Mouse (Mus musculus) thymus, adult 2 months (tissue): ENCODE results near the gene Spert. TPM values are rescaled to one million over a fixed set of nuclear protein-coding genes. Genes with fewer than 3 reads are reported as not detected.

Experiments used
- DNase-seq: peaks from one replicate; pipeline ENCODE4 v3.0.0; 2021
- H3K27ac ChIP-seq: fragments of 200-500 bp; 2 replicates; pipeline ENCODE4 v1.5.1; 2012; ENCODE audit warnings: low read length, control low read depth; ENCODE audit not compliant: control insufficient read depth, insufficient read depth
- H3K27me3 ChIP-seq: fragments of 200-500 bp; 2 replicates; pipeline ENCODE4 v1.6.1; 2012; ENCODE audit warnings: mild to moderate bottlenecking, low read length, moderate library complexity, mixed read lengths; ENCODE audit not compliant: control insufficient read depth, insufficient read depth
- H3K36me3 ChIP-seq: fragments of 200-500 bp; 2 replicates; pipeline ENCODE4 v1.6.1; 2012; ENCODE audit warnings: mild to moderate bottlenecking, low read length, moderate library complexity; ENCODE audit not compliant: control insufficient read depth, insufficient read depth
- H3K4me1 ChIP-seq: fragments of 200-500 bp; replicated peaks from 2 replicates; pipeline ENCODE4 v1.6.1; 2012; ENCODE audit warnings: low read length; ENCODE audit not compliant: control insufficient read depth, insufficient read depth
- H3K4me3 ChIP-seq: fragments of 200-500 bp; 2 replicates; pipeline ENCODE4 v1.5.1; 2012; ENCODE audit warnings: mild to moderate bottlenecking, low read length, control low read depth, moderate library complexity; ENCODE audit not compliant: control insufficient read depth, insufficient read depth
- CTCF ChIP-seq: fragments of 200-500 bp; IDR thresholded peaks from 2 replicates; pipeline ENCODE4 v1.5.1; 2012; ENCODE audit warnings: mild to moderate bottlenecking, control low read depth, low read length, moderate library complexity, borderline replicate concordance; ENCODE audit not compliant: control insufficient read depth, poor library complexity, insufficient read depth; ENCODE audit errors: extremely low read depth
- POLR2A ChIP-seq: fragments of 200-500 bp; IDR thresholded peaks from 2 replicates; pipeline ENCODE4 v1.6.1; 2012; ENCODE audit warnings: mild to moderate bottlenecking, low read length, control low read depth, moderate library complexity; ENCODE audit not compliant: control insufficient read depth, poor library complexity, insufficient read depth; ENCODE audit errors: extremely low read depth
- WGBS: fragments of 180-500 bp; shearing (Covaris S2); methylation state at CpG from one replicate; pipeline ENCODE4 v1.1.7; 2018; 5-methylcytosine and 5-hydroxymethylcytosine counted together
- polyA plus RNA-seq: library from polyadenylated mRNA; depleted of rRNA; stranded (reverse); fragments of >200 nt; gene quantifications from 2 replicates; pipeline ENCODE4 v1.2.3, GENCODE M21; 2012; rRNA removed

The Spert gene
- polyA plus RNA-seq, 1 experiment = 0.58 TPM

- 83% methylated on average over 14 of the region's 14 CpGs for WGBS
- H3K36me3 ChIP-seq = no peaks in the 10 kb centered on the region
- DNase-seq = no peak
- no peak overlapping the region for H3K27ac ChIP-seq
- no peaks in the 10 kb centered on the region for H3K4me1 ChIP-seq
- no peak overlapping the region for H3K4me3 ChIP-seq
- no peaks in the 10 kb centered on the region for H3K27me3 ChIP-seq
- no peak for TF ChIP-seq CTCF
- TF ChIP-seq POLR2A = no peak
These were observed 27.3 kb downstream of the Spert start for GRCm38 (mm10) chr14:75565534-75566140.

- DNase-seq = no peak
- Histone ChIP-seq H3K36me3 (no peaks in the 10 kb centered on the region), H3K4me1 (no peaks in the 10 kb centered on the region), H3K27ac (no peak overlapping the region), H3K4me3 (no peak overlapping the region), H3K27me3 (no peaks in the 10 kb centered on the region)
- 50% methylated on average over 9 of the region's 9 CpGs for WGBS
- TF ChIP-seq POLR2A (no peak), CTCF (no peak)
These were observed 31.2 kb downstream of the Spert start for GRCm38 (mm10) chr14:75561577-75562331.

GRCm38 (mm10) chr14:75541731-75542130, 51.2 kb downstream of the Spert start:
- TF ChIP-seq POLR2A (no peak), CTCF (no peak)

GRCm38 (mm10) chr14:75540996-75541350, 51.9 kb downstream of the Spert start:
- Histone ChIP-seq H3K27ac (no peak overlapping the region), H3K36me3 (no peaks in the 10 kb centered on the region), H3K27me3 (no peaks in the 10 kb centered on the region), H3K4me3 (no peak overlapping the region), H3K4me1 (no peaks in the 10 kb centered on the region)
- 76% methylated on average over 5 of the region's 5 CpGs for WGBS
- DNase-seq = no peak
- TF ChIP-seq POLR2A (no peak), CTCF (no peak)

More at GRCm38 (mm10) chr14:75541731-75542130, 51.2 kb downstream of the Spert start:
- H3K4me1 ChIP-seq = no peaks in the 10 kb centered on the region
- H3K27ac ChIP-seq = no peak overlapping the region
- no peak for DNase-seq
- H3K27me3 ChIP-seq = no peaks in the 10 kb centered on the region
- H3K36me3 ChIP-seq = no peaks in the 10 kb centered on the region
- no peak overlapping the region for H3K4me3 ChIP-seq
- 82% methylated on average over 8 of the region's 8 CpGs for WGBS

- no peaks in the 10 kb centered on the region for H3K4me1 ChIP-seq
- no peak overlapping the region for H3K27ac ChIP-seq
- H3K4me3 ChIP-seq = no peak overlapping the region
- no peak for DNase-seq
- H3K36me3 ChIP-seq = no peaks in the 10 kb centered on the region
- TF ChIP-seq POLR2A (no peak), CTCF (no peak)
- 88% methylated on average over 17 of the region's 17 CpGs for WGBS
- no peaks in the 10 kb centered on the region for H3K27me3 ChIP-seq
These were observed 52.5 kb downstream of the Spert start for GRCm38 (mm10) chr14:75540216-75540995.

- no peak for DNase-seq
- Histone ChIP-seq H3K36me3 (no peaks in the 10 kb centered on the region), H3K27ac (no peak overlapping the region), H3K4me1 (no peaks in the 10 kb centered on the region), H3K27me3 (no peaks in the 10 kb centered on the region), H3K4me3 (no peak overlapping the region)
- TF ChIP-seq POLR2A (no peak), CTCF (no peak)
- WGBS = 61% methylated on average over 2 of the region's 2 CpGs
These were observed 53.7 kb downstream of the Spert start for GRCm38 (mm10) chr14:75539205-75539604.

Other genes starting within 250 kb of the Spert start
- 0.05 and 0.11 TPM in 2 replicates for gene Siah3, start 137.1 kb downstream of the Spert start, polyA plus RNA-seq
- gene Erich6b, start 49.1 kb upstream of the Spert start, polyA plus RNA-seq = not detected in 2 replicates
- 16.1 and 16.2 TPM in 2 replicates for gene Cog3, start 161.4 kb upstream of the Spert start, polyA plus RNA-seq
- gene Slc25a30, start 193.9 kb upstream of the Spert start, polyA plus RNA-seq = 10.9 and 15.7 TPM in 2 replicates